Mouse (Mus musculus) ES-E14 (cell line): ENCODE data around the gene Arhgap1. TPM values are rescaled to one million over a fixed set of nuclear protein-coding genes. Genes with fewer than 3 reads are reported as not detected.

Experiments used
- DNase-seq: peaks from one replicate; pipeline ENCODE4 v3.0.0-alpha.2; 2013; ENCODE audit warnings: low read depth, low spot score
- H3K27ac ChIP-seq: 2 replicates; pipeline ENCODE4 v1.5.1; 2012; ENCODE audit warnings: low read depth, mild to moderate bottlenecking, low read length, moderate library complexity, mixed read lengths; ENCODE audit not compliant: poor library complexity, insufficient read depth, severe bottlenecking
- H3K36me3 ChIP-seq: 2 replicates; pipeline ENCODE4 v1.6.1; 2012; ENCODE audit warnings: mild to moderate bottlenecking, low read length, moderate library complexity, mixed read lengths; ENCODE audit not compliant: control insufficient read depth, poor library complexity, insufficient read depth, severe bottlenecking
- H3K4me1 ChIP-seq, 2 experiments: fragments of 150-350 bp in 1 of 2; sonication (generic) in 1 of 2; 2 replicates each; pipeline ENCODE4 v1.6.1; 2012; ENCODE audit warnings: low read length in 2 of 2, mild to moderate bottlenecking in 1 of 2, mixed read lengths in 1 of 2; ENCODE audit not compliant: control insufficient read depth in 2 of 2, insufficient read depth in 2 of 2, poor library complexity in 1 of 2
- H3K4me3 ChIP-seq, 2 experiments: fragments of 150-350 bp in 1 of 2; sonication (generic) in 1 of 2; 2 replicates each; pipeline ENCODE4 v1.5.1; 2012; ENCODE audit warnings: low read length in 2 of 2, low read depth in 1 of 2, mild to moderate bottlenecking in 1 of 2, mixed read lengths in 1 of 2; ENCODE audit not compliant: insufficient read depth in 1 of 2, poor library complexity in 1 of 2, severe bottlenecking in 1 of 2
- H3K9ac ChIP-seq: 2 replicates; pipeline ENCODE4 v1.6.1; 2012; ENCODE audit warnings: low read depth, mild to moderate bottlenecking, low read length, mixed read lengths; ENCODE audit not compliant: poor library complexity, insufficient read depth, severe bottlenecking
- H3K9me3 ChIP-seq: fragments of 150-350 bp; sonication (generic); 2 replicates; pipeline ENCODE4 v1.6.1; 2012; ENCODE audit warnings: low read depth, mild to moderate bottlenecking, low read length; ENCODE audit not compliant: control insufficient read depth, insufficient read depth
- CHD2 ChIP-seq: IDR thresholded peaks from 2 replicates; pipeline ENCODE4 v1.6.1; 2014; ENCODE audit warnings: mild to moderate bottlenecking, low read depth, low read length, inconsistent platforms
- HCFC1 ChIP-seq: IDR thresholded peaks from 2 replicates; pipeline ENCODE4 v1.6.1; 2012; ENCODE audit warnings: low read length, inconsistent platforms, borderline replicate concordance; ENCODE audit not compliant: insufficient read depth
- MAFK ChIP-seq: IDR thresholded peaks from 2 replicates; pipeline ENCODE4 v1.6.1; 2014; ENCODE audit warnings: mild to moderate bottlenecking, low read depth, low read length, inconsistent platforms; ENCODE audit not compliant: insufficient read depth
- ZC3H11A ChIP-seq: IDR thresholded peaks from 2 replicates; pipeline ENCODE4 v1.6.1; 2012; ENCODE audit warnings: low read depth, mild to moderate bottlenecking, inconsistent platforms, low read length, borderline replicate concordance
- ZNF384 ChIP-seq: IDR thresholded peaks from 2 replicates; pipeline ENCODE4 v1.6.1; 2012; ENCODE audit warnings: low read depth, low read length, inconsistent platforms
- in situ Hi-C, 2 experiments: fragments of 600-800 bp; cut with MboI; formaldehyde crosslinking; loops; one replicate each; pipeline ENCODE4 v1.15.1; 2025; ENCODE audit warnings: low sequenced_read_pairs in 2 of 2, inconsistent platforms in 1 of 2; ENCODE audit not compliant: unreplicated experiment in 2 of 2
- total RNA-seq: library from RNA; depleted of rRNA; stranded (reverse); fragments of 300-350 nt; gene quantifications from 2 replicates; pipeline ENCODE4 v1.2.3, GENCODE M21; 2012

Arhgap1 gene
- total RNA-seq, 1 experiment = 49.3 TPM

- Histone ChIP-seq H3K4me1 (no peaks in the 10 kb centered on the region; a peak in 1 of 4 replicates), H3K4me3 (peak overlapping the region; percentile 85 to 87), H3K27ac (peak overlapping the region; percentile 66), H3K36me3 (peaks cover 30% of the 10 kb centered on the region), H3K9me3 (no peaks in the 10 kb centered on the region), H3K9ac (peak overlapping the region; percentile 86)
- TF ChIP-seq HCFC1 = no peak
- no peak for TF ChIP-seq ZC3H11A
- no peak for TF ChIP-seq MAFK
- no peak for TF ChIP-seq CHD2
- no peak for TF ChIP-seq ZNF384
- in situ Hi-C loops = no loop called here
- no peak for DNase-seq
These were observed 818 bp downstream of the Arhgap1 start for GRCm38 (mm10) chr2:91650360-91650995.

GRCm38 (mm10) chr2:91651458-91652258, 2.0 kb downstream of the Arhgap1 start:
- in situ Hi-C loops = no loop called here
- H3K4me1 ChIP-seq = peaks cover 2 to 3% of the 10 kb centered on the region in 2 experiments; a peak in 1 of 4 replicates
- no peak for DNase-seq
- no peak overlapping the region for H3K9ac ChIP-seq
- H3K36me3 ChIP-seq = peaks cover 23% of the 10 kb centered on the region
- TF ChIP-seq ZNF384 = no peak
- TF ChIP-seq CHD2 = no peak
- TF ChIP-seq HCFC1 = no peak
- no peak for TF ChIP-seq MAFK
- TF ChIP-seq ZC3H11A = no peak
- no peaks in the 10 kb centered on the region for H3K9me3 ChIP-seq
- no peak overlapping the region for H3K27ac ChIP-seq
- no peak overlapping the region for H3K4me3 ChIP-seq

- Histone ChIP-seq H3K9ac (no peak overlapping the region), H3K9me3 (no peaks in the 10 kb centered on the region), H3K4me3 (no peak overlapping the region), H3K27ac (no peak overlapping the region), H3K36me3 (peaks cover 13% of the 10 kb centered on the region), H3K4me1 (peaks cover 2 to 6% of the 10 kb centered on the region in 2 experiments; a peak in 1 of 4 replicates)
- no peak for DNase-seq
- in situ Hi-C loops = no loop called here
- no peak for TF ChIP-seq HCFC1
- TF ChIP-seq ZC3H11A = no peak
- no peak for TF ChIP-seq CHD2
- TF ChIP-seq ZNF384 = no peak
- TF ChIP-seq MAFK = no peak
These were observed 3.2 kb downstream of the Arhgap1 start for GRCm38 (mm10) chr2:91652863-91653262.

GRCm38 (mm10) chr2:91655388-91655787, 5.7 kb downstream of the Arhgap1 start:
- DNase-seq = no peak
- peaks cover 12% of the 10 kb centered on the region for H3K36me3 ChIP-seq
- H3K4me3 ChIP-seq = no peak overlapping the region
- no peak for TF ChIP-seq ZC3H11A
- TF ChIP-seq ZNF384 = no peak
- no peak for TF ChIP-seq HCFC1
- TF ChIP-seq CHD2 = no peak
- TF ChIP-seq MAFK = no peak
- in situ Hi-C loops = no loop called here
- peaks cover 2 to 6% of the 10 kb centered on the region in 2 experiments; a peak in 1 of 4 replicates for H3K4me1 ChIP-seq
- no peaks in the 10 kb centered on the region for H3K9me3 ChIP-seq
- H3K27ac ChIP-seq = no peak overlapping the region
- no peak overlapping the region for H3K9ac ChIP-seq
